Mouse (Mus musculus) hindbrain, embryonic 12.5 days (tissue): Measurements from ENCODE around the gene Spata25. TPM values are rescaled to one million over a fixed set of nuclear protein-coding genes. Genes with fewer than 3 reads are reported as not detected.

Experiments
- ATAC-seq: fragments of 200-750 bp; cut with Nextera tagmentation; 2 replicates; pipeline ENCODE4 v1.8.0; 2017; ENCODE audit warnings: moderate TSS enrichment; ENCODE audit not compliant: low FRiP score
- H3K27ac ChIP-seq: fragments of 300-500 bp; sonication (generic); 2 replicates; pipeline ENCODE4 v1.5.1; 2016; ENCODE audit warnings: mild to moderate bottlenecking
- H3K27me3 ChIP-seq: fragments of 300-500 bp; sonication (generic); 2 replicates; pipeline ENCODE4 v1.6.1; 2016; ENCODE audit warnings: mild to moderate bottlenecking
- H3K36me3 ChIP-seq: fragments of 300-500 bp; sonication (generic); 2 replicates; pipeline ENCODE4 v1.6.1; 2016; ENCODE audit warnings: mild to moderate bottlenecking
- H3K4me1 ChIP-seq: fragments of 300-500 bp; sonication (generic); 2 replicates; pipeline ENCODE4 v1.6.1; 2016
- H3K4me2 ChIP-seq: fragments of 300-500 bp; sonication (generic); replicated peaks from 2 replicates; pipeline ENCODE4 v1.6.1; 2016; ENCODE audit warnings: mild to moderate bottlenecking
- H3K4me3 ChIP-seq: fragments of 300-500 bp; sonication (generic); 2 replicates; pipeline ENCODE4 v1.5.1; 2016; ENCODE audit warnings: mild to moderate bottlenecking
- H3K9ac ChIP-seq: fragments of 300-500 bp; sonication (generic); 2 replicates; pipeline ENCODE4 v1.6.1; 2016; ENCODE audit warnings: mild to moderate bottlenecking, moderate library complexity
- H3K9me3 ChIP-seq: fragments of 300-500 bp; sonication (generic); replicated peaks from 2 replicates; pipeline ENCODE4 v1.6.1; 2016; ENCODE audit warnings: mild to moderate bottlenecking
- WGBS: fragments of 180-500 bp; shearing (Covaris S2); methylation state at CpG from one replicate; pipeline ENCODE4 v1.1.7; 2016; 5-methylcytosine and 5-hydroxymethylcytosine counted together
- polyA plus RNA-seq: library from polyadenylated mRNA; unstranded; fragments of >200 nt; fragmentation: Nextera tagmentation; extraction: Ambion mirVana; gene quantifications from 2 replicates; pipeline ENCODE4 v1.2.1, GENCODE M21; 2016

Gene Spata25
- polyA plus RNA-seq, 1 experiment from 2014 or later: not detected

GRCm38 (mm10) chr2:164785481-164786387 is 42.6 kb downstream of the Spata25 start, which contains the start of gene Snx21:
Gene Snx21 (plus strand): TSS chr2:164785823.
- peak within 1 kb of the TSS; percentile 84 for H3K4me2 ChIP-seq
- peak within 1 kb of the TSS; percentile 68 for H3K4me3 ChIP-seq
- peak within 1 kb of the TSS; percentile 68 for H3K9ac ChIP-seq
- under 1% methylated on average over 66 of the region's 89 CpGs for WGBS
- peaks cover 3% of the 10 kb centered on the region; the same call in 1 of the 2 replicates for H3K27me3 ChIP-seq
- no peaks in the 10 kb centered on the region for H3K9me3 ChIP-seq
- H3K4me1 ChIP-seq: peaks cover 20% of the 10 kb centered on the region
- peaks cover 13% of the 10 kb centered on the region for H3K36me3 ChIP-seq
- H3K27ac ChIP-seq: peak within 1 kb of the TSS; percentile 45; the same call in 1 of the 2 replicates
- ATAC-seq: peak; percentile 91

DNA sequence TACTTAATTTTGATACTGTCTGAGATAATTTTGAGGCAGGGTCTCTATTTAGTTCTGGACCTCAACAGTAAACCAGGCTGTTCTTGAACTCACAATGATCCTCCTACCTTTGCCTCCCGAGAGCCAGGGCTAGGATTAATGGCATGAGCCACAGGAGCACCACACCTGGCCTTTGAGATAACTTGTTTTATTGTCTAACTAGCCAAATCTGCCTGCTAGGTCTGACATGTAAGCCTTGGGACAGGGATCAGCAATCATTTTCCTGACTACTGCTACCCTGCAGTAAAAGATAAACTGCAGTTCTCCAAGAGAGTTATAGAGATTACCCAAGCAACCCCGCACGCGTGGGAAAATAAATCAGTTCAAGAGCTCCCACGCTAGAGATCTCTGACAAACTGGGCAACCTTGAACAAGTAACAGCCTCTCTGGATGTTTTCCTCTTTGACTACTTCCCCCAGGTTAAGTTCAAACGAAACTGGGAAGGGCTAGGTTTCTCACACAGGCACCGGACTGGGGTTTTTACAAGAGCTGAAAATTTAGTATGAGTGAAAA is 43.4 kb downstream of the Spata25 start:
- 24% methylated on average over 7 of the region's 7 CpGs for WGBS

GRCm38 (mm10) chr2:164783926-164784581 is 44.3 kb downstream of the Spata25 start:
- no peak for ATAC-seq
- Histone ChIP-seq H3K4me3 (no peak overlapping the region), H3K9ac (no peak overlapping the region), H3K36me3 (peaks cover 5% of the 10 kb centered on the region; the same call in 1 of the 2 replicates), H3K4me2 (no peak overlapping the region), H3K27ac (no peak overlapping the region), H3K9me3 (no peaks in the 10 kb centered on the region), H3K27me3 (peaks cover 3% of the 10 kb centered on the region; the same call in 1 of the 2 replicates), H3K4me1 (peaks cover 20% of the 10 kb centered on the region)
- 82% methylated on average over 7 of the region's 7 CpGs for WGBS

More for the DNA sequence above, 43.4 kb downstream of the Spata25 start:
- no peak for ATAC-seq
- H3K9me3 ChIP-seq: no peaks in the 10 kb centered on the region
- peak overlapping the region; percentile 68 for H3K4me3 ChIP-seq
- peak overlapping the region; percentile 84 for H3K4me2 ChIP-seq
- 0 out of 2 replicates have a peak overlapping the region, but pooled peaks have one; percentile 45 for H3K27ac ChIP-seq
- peaks cover 10% of the 10 kb centered on the region for H3K36me3 ChIP-seq
- H3K27me3 ChIP-seq: peaks cover 3% of the 10 kb centered on the region; the same call in 1 of the 2 replicates
- H3K9ac ChIP-seq: peak overlapping the region; percentile 68
- H3K4me1 ChIP-seq: peaks cover 20% of the 10 kb centered on the region

DNA sequence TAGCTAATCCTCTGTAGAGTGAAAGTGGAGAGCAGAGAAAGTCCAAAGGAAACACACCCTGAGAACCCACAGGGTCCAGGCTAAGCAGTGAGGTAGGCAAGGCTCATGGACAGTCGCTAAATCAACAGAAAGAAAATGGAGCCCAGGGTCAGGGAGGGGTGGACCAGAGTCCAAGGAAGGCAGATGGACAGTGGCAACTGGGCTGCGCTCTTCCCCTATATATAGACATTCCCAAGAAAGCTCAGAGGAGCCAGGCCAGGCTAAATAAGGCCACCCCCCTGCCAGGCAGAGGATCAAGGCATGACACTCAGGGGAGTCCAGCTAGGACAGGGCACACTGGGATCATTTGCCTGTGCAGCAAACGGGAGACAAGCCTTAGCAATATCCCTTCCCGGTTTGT is 46.5 kb downstream of the Spata25 start:
- no peak overlapping the region for H3K4me2 ChIP-seq
- H3K4me3 ChIP-seq: no peak overlapping the region
- H3K27me3 ChIP-seq: peaks cover 3% of the 10 kb centered on the region; the same call in 1 of the 2 replicates
- ATAC-seq: no peak
- H3K36me3 ChIP-seq: no peaks in the 10 kb centered on the region
- H3K4me1 ChIP-seq: peaks cover 17% of the 10 kb centered on the region
- no peak overlapping the region for H3K9ac ChIP-seq
- 75% methylated on average over 4 of the region's 4 CpGs for WGBS
- H3K9me3 ChIP-seq: no peaks in the 10 kb centered on the region
- H3K27ac ChIP-seq: no peak overlapping the region

DNA sequence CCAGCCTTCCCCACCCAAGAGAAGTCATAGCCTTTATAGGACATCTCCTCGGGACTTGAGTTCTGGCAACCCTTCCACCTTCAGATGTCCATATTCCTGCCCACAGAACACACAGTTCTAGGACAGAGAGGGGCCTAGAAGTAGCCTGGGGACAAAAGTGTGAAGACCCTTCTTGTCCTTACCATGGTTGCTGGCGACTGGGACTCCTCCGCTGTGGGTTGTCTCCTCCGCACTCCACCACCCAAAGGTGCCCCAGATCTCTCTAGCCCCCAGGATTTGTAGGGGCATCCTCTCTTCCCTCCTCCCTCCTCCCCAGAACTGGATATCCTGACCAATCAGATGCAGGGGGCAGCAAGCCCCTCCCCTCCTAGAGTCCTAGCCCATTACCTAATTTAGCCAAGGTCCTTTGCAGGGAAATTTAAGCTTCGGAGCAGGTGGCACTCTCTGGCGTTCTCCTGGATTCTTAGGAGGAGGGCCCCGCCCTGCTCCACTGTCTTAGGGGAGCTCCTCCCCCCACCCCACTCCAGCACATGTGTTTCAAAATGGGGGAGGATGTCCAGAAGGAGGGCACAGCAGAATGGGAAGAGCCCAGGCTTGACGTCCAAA is 48.8 kb downstream of the Spata25 start, which contains the start of gene Tnnc2:
TSS of gene Tnnc2 (minus strand) at position 487 of the 606 bp plus-strand sequence.
- H3K4me3 ChIP-seq: no peak within 1 kb of the TSS
- peaks cover 3% of the 10 kb centered on the region; the same call in 1 of the 2 replicates for H3K27me3 ChIP-seq
- no peak within 1 kb of the TSS for H3K4me2 ChIP-seq
- WGBS: 66% methylated on average over 8 of the region's 8 CpGs
- no peak within 1 kb of the TSS for H3K9ac ChIP-seq
- H3K36me3 ChIP-seq: no peaks in the 10 kb centered on the region
- H3K9me3 ChIP-seq: no peaks in the 10 kb centered on the region
- no peaks in the 10 kb centered on the region for H3K4me1 ChIP-seq
- no peak within 1 kb of the TSS for H3K27ac ChIP-seq
- no peak for ATAC-seq

- no peaks in the 10 kb centered on the region for H3K36me3 ChIP-seq
- H3K9me3 ChIP-seq: no peaks in the 10 kb centered on the region
- H3K27me3 ChIP-seq: no peaks in the 10 kb centered on the region
- H3K4me3 ChIP-seq: no peak overlapping the region
- no peak overlapping the region for H3K4me2 ChIP-seq
- H3K9ac ChIP-seq: no peak overlapping the region
- no peak overlapping the region for H3K27ac ChIP-seq
- H3K4me1 ChIP-seq: no peaks in the 10 kb centered on the region
- no peak for ATAC-seq
- WGBS: 87% methylated on average over 7 of the region's 7 CpGs
These were observed 49.5 kb downstream of the Spata25 start for GRCm38 (mm10) chr2:164778809-164779208.

- no peak for ATAC-seq
- H3K27ac ChIP-seq: no peak overlapping the region
- no peak overlapping the region for H3K4me2 ChIP-seq
- H3K9ac ChIP-seq: no peak overlapping the region
- no peaks in the 10 kb centered on the region for H3K36me3 ChIP-seq
- H3K27me3 ChIP-seq: no peaks in the 10 kb centered on the region
- no peaks in the 10 kb centered on the region for H3K4me1 ChIP-seq
- H3K9me3 ChIP-seq: no peaks in the 10 kb centered on the region
- 92% methylated on average over 11 of the region's 11 CpGs for WGBS
- H3K4me3 ChIP-seq: no peak overlapping the region
These were observed 50.4 kb downstream of the Spata25 start for GRCm38 (mm10) chr2:164778015-164778287.

GRCm38 (mm10) chr2:164777246-164778014 is 50.9 kb downstream of the Spata25 start:
- no peak overlapping the region for H3K9ac ChIP-seq
- ATAC-seq: no peak
- H3K27me3 ChIP-seq: no peaks in the 10 kb centered on the region
- 86% methylated on average over 30 of the region's 30 CpGs for WGBS
- H3K9me3 ChIP-seq: no peaks in the 10 kb centered on the region
- no peak overlapping the region for H3K27ac ChIP-seq
- no peak overlapping the region for H3K4me3 ChIP-seq
- no peaks in the 10 kb centered on the region for H3K4me1 ChIP-seq
- H3K36me3 ChIP-seq: no peaks in the 10 kb centered on the region
- no peak overlapping the region for H3K4me2 ChIP-seq

DNA sequence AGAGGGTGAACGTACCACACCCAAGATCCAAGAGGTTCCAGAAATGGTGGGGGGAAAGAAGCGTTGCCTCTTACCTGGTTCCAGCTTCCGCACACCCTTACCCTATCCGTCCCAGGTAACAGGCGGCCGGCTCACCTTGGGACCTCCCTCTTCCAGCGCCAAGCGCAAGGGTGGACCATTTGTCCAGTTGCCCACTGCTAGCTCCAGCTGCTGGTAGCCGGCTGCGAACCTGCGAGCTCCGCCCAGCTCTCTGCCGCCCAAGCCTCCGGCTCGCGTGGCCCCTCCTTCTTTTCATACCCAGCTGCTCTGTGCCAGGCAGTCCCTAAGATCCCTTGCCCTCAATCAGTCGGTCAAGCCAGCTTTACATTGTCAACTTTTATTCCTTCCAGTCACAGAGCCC is 51.5 kb downstream of the Spata25 start:
- Histone ChIP-seq H3K36me3 (peaks cover 6% of the 10 kb centered on the region; the same call in 1 of the 2 replicates), H3K9ac (no peak overlapping the region), H3K4me2 (no peak overlapping the region), H3K27ac (no peak overlapping the region), H3K27me3 (no peaks in the 10 kb centered on the region), H3K4me3 (no peak overlapping the region), H3K4me1 (peaks cover 6% of the 10 kb centered on the region), H3K9me3 (no peaks in the 10 kb centered on the region)
- WGBS: 65% methylated on average over 17 of the region's 17 CpGs
- ATAC-seq: no peak
